ENCODE assay signal across 7 mouse cellular contexts in genomic region chr16:95586311-95586602, GRCm38 (mm10). TPM values are rescaled to one million over a fixed set of nuclear protein-coding genes. Genes with fewer than 3 reads are reported as not detected.
DNase-seq lines count a peak whose midpoint lies in the region; ATAC-seq and TF ChIP-seq lines count a peak whose summit lies in the region.

Gene Erg, minus strand, starts transcription at chr16:95586593.

- in situ Hi-C loops in ES-E14 (cut with MboI; ENCODE audit: low sequenced_read_pairs in 2 of 2, unreplicated experiment in 2 of 2): no loop called here

- ATAC-seq in heart, embryonic 12.5 days (ENCODE audit: insufficient number of reproducible peaks, low FRiP score): no peak
- no peak for ATAC-seq in liver, embryonic 11.5 days (replicated peaks; ENCODE audit: low FRiP score)

- H3K4me1 ChIP-seq in ES-E14 (ENCODE audit: control insufficient read depth in 2 of 2, insufficient read depth in 2 of 2, low read length in 2 of 2, poor library complexity in 1 of 2): peaks cover 0 to 3% of the 10 kb centered on the region in 2 experiments; a peak in 2 of 4 replicates
- no peaks in the 10 kb centered on the region for H3K4me1 ChIP-seq in bone marrow, adult 2 months (ENCODE audit: control insufficient read depth, insufficient read depth, low read length)
- H3K4me1 ChIP-seq in heart, embryonic 12.5 days (replicated peaks): peaks cover 10% of the 10 kb centered on the region
- H3K4me1 ChIP-seq in liver, embryonic 11.5 days (replicated peaks; ENCODE audit: control insufficient read depth, insufficient read depth, low read length): peaks cover 3% of the 10 kb centered on the region; the same call in 1 of the 2 replicates

- H3K9me3 ChIP-seq in ES-E14 (ENCODE audit: control insufficient read depth, insufficient read depth, low read depth, low read length): no peaks in the 10 kb centered on the region
- no peaks in the 10 kb centered on the region for H3K9me3 ChIP-seq in heart, embryonic 12.5 days (replicated peaks)
- H3K9me3 ChIP-seq in liver, embryonic 11.5 days (ENCODE audit: control insufficient read depth, low read length): no peaks in the 10 kb centered on the region

- H3K27ac ChIP-seq in ES-E14 (ENCODE audit: insufficient read depth, low read depth, low read length, poor library complexity, severe bottlenecking): no peak within 1 kb of the TSS
- H3K27ac ChIP-seq in bone marrow, adult 2 months (ENCODE audit: control insufficient read depth, insufficient read depth, low read depth, low read length, poor library complexity): no peak within 1 kb of the TSS; the same call in 1 of the 2 replicates
- H3K27ac ChIP-seq in heart, embryonic 12.5 days (ENCODE audit: poor library complexity, severe bottlenecking): no peak within 1 kb of the TSS
- H3K27ac ChIP-seq in liver, embryonic 11.5 days (ENCODE audit: low read depth, low read length): no peak within 1 kb of the TSS

- H3K27me3 ChIP-seq in heart, embryonic 12.5 days (replicated peaks): peaks cover 74% of the 10 kb centered on the region
- peaks cover 45% of the 10 kb centered on the region for H3K27me3 ChIP-seq in liver, embryonic 11.5 days (replicated peaks; ENCODE audit: control insufficient read depth, insufficient read depth, low read length)

- H3K4me2 ChIP-seq in heart, embryonic 12.5 days: peak within 1 kb of the TSS; percentile 96
- H3K4me2 ChIP-seq in liver, embryonic 11.5 days: peak within 1 kb of the TSS; percentile 71

- peak within 1 kb of the TSS; percentile 20; the same call in 1 of the 2 replicates for H3K9ac ChIP-seq in ES-E14 (ENCODE audit: insufficient read depth, low read depth, low read length, poor library complexity, severe bottlenecking)
- peak within 1 kb of the TSS; percentile 64 for H3K9ac ChIP-seq in heart, embryonic 12.5 days
- no peak within 1 kb of the TSS for H3K9ac ChIP-seq in liver, embryonic 11.5 days (ENCODE audit: low read depth, low read length)

- TF ChIP-seq POLR2A in bone marrow, adult 2 months (IDR thresholded peaks at IDR 0.05; ENCODE audit: borderline replicate concordance, control insufficient read depth, low read depth, low read length): no peak

- peak within 1 kb of the TSS; percentile 63 to 72 for H3K4me3 ChIP-seq in ES-E14 (ENCODE audit: insufficient read depth in 1 of 2, low read depth in 1 of 2, low read length in 2 of 2, poor library complexity in 1 of 2, severe bottlenecking in 1 of 2)
- no peak within 1 kb of the TSS for H3K4me3 ChIP-seq in bone marrow, adult 2 months (replicated peaks; ENCODE audit: control insufficient read depth, low read depth, low read length)
- peak within 1 kb of the TSS; percentile 50 for H3K4me3 ChIP-seq in heart, embryonic 12.5 days
- H3K4me3 ChIP-seq in liver, embryonic 11.5 days (ENCODE audit: low read depth, low read length): peak within 1 kb of the TSS; percentile 43

- H3K36me3 ChIP-seq in ES-E14 (ENCODE audit: control insufficient read depth, insufficient read depth, low read length, poor library complexity, severe bottlenecking): no peaks in the 10 kb centered on the region
- no peaks in the 10 kb centered on the region for H3K36me3 ChIP-seq in heart, embryonic 12.5 days
- H3K36me3 ChIP-seq in liver, embryonic 11.5 days (ENCODE audit: control insufficient read depth, insufficient read depth, low read length): no peaks in the 10 kb centered on the region

- no peak for TF ChIP-seq CTCF in bone marrow, adult 2 months (IDR thresholded peaks at IDR 0.05; ENCODE audit: control insufficient read depth, insufficient read depth, low read length)

- DNase-seq in ES-E14 (ENCODE audit: low read depth, low spot score): no peak
- DNase-seq in liver, embryonic 11.5 days (ENCODE audit: low spot score): no peak
- no peak for DNase-seq in right cerebral cortex, postnatal 4 days
- no peak for DNase-seq in layer of hippocampus, postnatal 14 days (ENCODE audit: low spot score in 2 of 2)
- no peak for DNase-seq in layer of hippocampus, postnatal 25 days (ENCODE audit: extremely low spot score in 1 of 2, low spot score in 1 of 2)

- WGBS in bone marrow, adult 2 months: 17% methylated on average over 5 of the region's 5 CpGs
- 16% methylated on average over 5 of the region's 5 CpGs for WGBS in heart, embryonic 12.5 days
- WGBS in liver, embryonic 11.5 days: 11% methylated on average over 5 of the region's 5 CpGs

TF ChIP-seq in ES-E14, 5 proteins besides CTCF, POLR2A, EP300 and RAD21:
- TF ChIP-seq ZC3H11A (IDR thresholded peaks at IDR 0.05; ENCODE audit: borderline replicate concordance, low read depth, low read length) (no peak), HCFC1 (IDR thresholded peaks at IDR 0.05; ENCODE audit: borderline replicate concordance, insufficient read depth, low read length) (no peak), CHD2 (IDR thresholded peaks at IDR 0.05; ENCODE audit: low read depth, low read length) (no peak), ZNF384 (IDR thresholded peaks at IDR 0.05; ENCODE audit: low read depth, low read length) (no peak), MAFK (IDR thresholded peaks at IDR 0.05; ENCODE audit: insufficient read depth, low read depth, low read length) (no peak)

RNA-seq across cellular contexts. Expression of gene Erg, which starts in this region (rescaled TPM):
- total RNA-seq in ES-E14 (2012; rRNA removed): 0.18 and 0.26 TPM in 2 replicates
- 5.6 and 12.3 TPM in 2 replicates for polyA plus RNA-seq in bone marrow, adult 2 months (2011; ENCODE audit: insufficient read depth, insufficient read length, low replicate concordance, missing spikeins)
- 4.5 and 5.4 TPM in 2 replicates for polyA plus RNA-seq in heart, embryonic 12.5 days (2016; fragmentation: Nextera tagmentation; extraction: Ambion mirVana)
- polyA plus RNA-seq in liver, embryonic 11.5 days (2014; fragmentation: Nextera tagmentation; extraction: Ambion mirVana): 2.2 and 3.8 TPM in 2 replicates
- 1 to 10 TPM; 7.0 to 7.1 TPM for total RNA-seq in layer of hippocampus, postnatal 14 days (2021)
- total RNA-seq in layer of hippocampus, postnatal 25 days (2021): 1 to 10 TPM; 4.4 to 5.0 TPM
